In the genomic region with DNA sequence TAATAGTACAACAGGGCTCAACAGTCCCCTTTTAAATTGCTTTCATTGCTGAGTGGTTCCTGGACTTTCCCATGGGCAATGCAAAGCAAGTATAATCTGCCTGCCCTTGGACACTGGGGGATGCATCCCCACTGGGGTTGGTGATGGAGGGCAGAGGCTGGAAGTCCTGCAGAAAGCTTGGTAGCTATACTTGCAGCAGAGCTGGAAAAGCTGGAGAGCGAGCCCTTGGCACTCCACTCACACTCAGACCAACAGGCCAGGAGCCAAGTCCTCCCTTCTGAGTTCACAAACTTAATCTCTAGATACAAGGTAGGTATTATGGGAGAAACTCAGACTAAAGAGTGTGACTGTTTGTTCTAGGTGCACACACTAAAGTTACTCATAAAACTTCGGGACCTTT, we compare ENCODE assay signal across 13 mouse cellular contexts. TPM values are rescaled to one million over a fixed set of nuclear protein-coding genes. Genes with fewer than 3 reads are reported as not detected.
DNase-seq lines count a peak whose midpoint lies in the region; ATAC-seq and TF ChIP-seq lines count a peak whose summit lies in the region.
"Had no signal": no experiment of that assay in that cellular context is flagged by ENCODE, and none has a peak within 500 bp of the region (broad histone marks: within the 10 kb centered on the region; RNA-seq: fewer than 3 reads in every experiment).

No protein-coding gene starts in this region.

- ATAC-seq in liver, embryonic 15.5 days (ENCODE audit: insufficient read depth): no peak
- ATAC-seq in monocyte, adult 5-6 weeks (replicated peaks; ENCODE audit: insufficient number of reproducible peaks, low FRiP score, low TSS enrichment, poor library complexity, severe bottlenecking): no peak
- ATAC-seq: forebrain, embryonic 14.5 days had no signal

- H3K9me3 ChIP-seq in liver, embryonic 15.5 days (replicated peaks): no peaks in the 10 kb centered on the region
- H3K9me3 ChIP-seq: hindbrain, embryonic 10.5 days had no signal

- no peak for TF ChIP-seq POLR2A in lung, adult 2 months (IDR thresholded peaks at IDR 0.05; ENCODE audit: borderline replicate concordance, extremely low read depth, low read depth, low read length)
- no peak for TF ChIP-seq POLR2A in bone marrow, adult 2 months (IDR thresholded peaks at IDR 0.05; ENCODE audit: borderline replicate concordance, control insufficient read depth, low read depth, low read length)

- WGBS in lung, adult 2 months: 68% methylated on average over 2 of the region's 2 CpGs
- WGBS in bone marrow, adult 2 months: 63% methylated on average over 2 of the region's 2 CpGs
- 65% methylated on average over 2 of the region's 2 CpGs for WGBS in liver, embryonic 15.5 days (ENCODE audit: insufficient replicate concordance)

- H3K36me3 ChIP-seq in liver, embryonic 15.5 days (replicated peaks): no peaks in the 10 kb centered on the region
- H3K36me3 ChIP-seq: hindbrain, embryonic 10.5 days had no signal

- H3K4me2 ChIP-seq in liver, embryonic 15.5 days: peak overlapping the region; percentile 88

- TF ChIP-seq CTCF in lung, adult 2 months (IDR thresholded peaks at IDR 0.05; ENCODE audit: insufficient read depth, low read length): no peak
- TF ChIP-seq CTCF in bone marrow, adult 2 months (IDR thresholded peaks at IDR 0.05; ENCODE audit: control insufficient read depth, insufficient read depth, low read length): no peak

- DNase-seq in heart, adult 11 months: peak; percentile 87
- no peak for DNase-seq in heart, adult 8-10 months (ENCODE audit: low spot score)
- peak; percentile 34 for DNase-seq in lung, adult 2 months
- no peak for DNase-seq in lung, postnatal 25 days (ENCODE audit: low spot score)
- DNase-seq in frontal cortex, postnatal 36 days (ENCODE audit: low spot score in 2 of 2): no peak
- DNase-seq: cerebellum, adult 8-10 months; thymus, postnatal 25 days had no signal

- peak overlapping the region; percentile 97 for H3K9ac ChIP-seq in liver, embryonic 15.5 days

- H3K27me3 ChIP-seq in liver, embryonic 15.5 days: peaks cover 33% of the 10 kb centered on the region

- H3K4me3 ChIP-seq in lung, adult 2 months (replicated peaks; ENCODE audit: extremely low read depth, low read depth, low read length): peak overlapping the region; percentile 32
- peak overlapping the region; percentile 56 for H3K4me3 ChIP-seq in bone marrow, adult 2 months (replicated peaks; ENCODE audit: control insufficient read depth, low read depth, low read length)
- H3K4me3 ChIP-seq in liver, embryonic 15.5 days (replicated peaks): peak overlapping the region; percentile 96

- H3K4me1 ChIP-seq in lung, adult 2 months (ENCODE audit: control insufficient read depth, insufficient read depth, low read length): 0 out of 2 replicates have a peak, but pooled peaks cover 2% of the 10 kb centered on the region
- peaks cover 2% of the 10 kb centered on the region; the same call in 1 of the 2 replicates for H3K4me1 ChIP-seq in bone marrow, adult 2 months (ENCODE audit: control insufficient read depth, insufficient read depth, low read length)
- H3K4me1 ChIP-seq in liver, embryonic 15.5 days (replicated peaks): peaks cover 71% of the 10 kb centered on the region

- H3K27ac ChIP-seq in bone marrow, adult 2 months (ENCODE audit: control insufficient read depth, insufficient read depth, low read depth, low read length, poor library complexity): 0 out of 2 replicates have a peak overlapping the region, but pooled peaks have one; percentile 11
- peak overlapping the region; percentile 99 for H3K27ac ChIP-seq in liver, embryonic 15.5 days (replicated peaks)
- H3K27ac ChIP-seq: hindbrain, embryonic 10.5 days; kidney, postnatal 0 days had no signal

RNA-seq across cellular contexts. Expression of a gene that starts 2.1 kb away (rescaled TPM):
- 10 to 100 TPM in 1 of 4 experiments, 1 to 10 TPM in 3; 6.1 to 30.2 (median 7.6) TPM for total RNA-seq in heart, adult 8-10 months (2022)
- 11.4 and 12.1 TPM in 2 replicates for polyA plus RNA-seq in lung, adult 2 months (2012; rRNA removed)
- 151 and 236 TPM in 2 replicates for polyA plus RNA-seq in bone marrow, adult 2 months (2011; ENCODE audit: insufficient read depth, insufficient read length, low replicate concordance, missing spikeins)
- polyA plus RNA-seq in liver, embryonic 15.5 days (2015; fragmentation: Nextera tagmentation; extraction: Ambion mirVana): 94.2 and 107 TPM in 2 replicates
- 16.9 to 63.7 TPM (median 57.7 TPM) in 3 replicates for total RNA-seq in monocyte, adult 5-6 weeks (2017)

Comparison
In these comparisons a context has a peak if more than half of its experiments do, and no peak if none do; other contexts are left out.
1. DNase-seq: peak in heart, adult 11 months (single experiment) and lung, adult 2 months (single experiment); none in heart, adult 8-10 months (single experiment), lung, postnatal 25 days (single experiment) and frontal cortex, postnatal 36 days (0 of 2).
2. H3K4me3 ChIP-seq: peak in every context shown above with its lines; median percentile 96 in liver, embryonic 15.5 days; 56 in bone marrow, adult 2 months; 32 in lung, adult 2 months.